Mouse (Mus musculus) midbrain, embryonic 10.5 days (tissue): ENCODE data around the gene Smarcd3. TPM values are rescaled to one million over a fixed set of nuclear protein-coding genes. Genes with fewer than 3 reads are reported as not detected.
A peak's percentile ranks its signal among the peaks of the same experiment; 100 is the strongest.

Experiments used
- DNase-seq: peaks from one replicate; pipeline ENCODE4 v3.0.0-alpha.2; 2017; ENCODE audit warnings: low spot score
- H3K27ac ChIP-seq: fragments of 300-500 bp; sonication (generic); replicated peaks from 2 replicates; pipeline ENCODE4 v1.5.1; 2016; ENCODE audit warnings: mild to moderate bottlenecking
- H3K27me3 ChIP-seq: fragments of 300-500 bp; sonication (generic); 2 replicates; pipeline ENCODE4 v1.6.1; 2016; ENCODE audit warnings: low read depth, mild to moderate bottlenecking; ENCODE audit not compliant: poor library complexity, severe bottlenecking
- H3K36me3 ChIP-seq: fragments of 300-500 bp; sonication (generic); 2 replicates; pipeline ENCODE4 v1.6.1; 2016; ENCODE audit warnings: mild to moderate bottlenecking, moderate library complexity
- H3K4me1 ChIP-seq: fragments of 300-500 bp; sonication (generic); 2 replicates; pipeline ENCODE4 v1.6.1; 2016
- H3K4me3 ChIP-seq: fragments of 300-500 bp; sonication (generic); 2 replicates; pipeline ENCODE4 v1.5.1; 2016; ENCODE audit warnings: mild to moderate bottlenecking, moderate library complexity
- H3K9me3 ChIP-seq: fragments of 300-500 bp; sonication (generic); replicated peaks from 2 replicates; pipeline ENCODE4 v1.6.1; 2016; ENCODE audit warnings: mild to moderate bottlenecking
- WGBS: fragments of 180-500 bp; shearing (Covaris S2); methylation state at CpG from one replicate; pipeline ENCODE4 v1.1.7; 2016; 5-methylcytosine and 5-hydroxymethylcytosine counted together
- polyA plus RNA-seq: library from polyadenylated mRNA; unstranded; fragments of >200 nt; fragmentation: Nextera tagmentation; extraction: Ambion mirVana; gene quantifications from 2 replicates; pipeline ENCODE4 v1.2.1, GENCODE M21; 2016

The Smarcd3 gene
- polyA plus RNA-seq, 1 experiment from 2014 or later, result 32.4 TPM

DNA sequence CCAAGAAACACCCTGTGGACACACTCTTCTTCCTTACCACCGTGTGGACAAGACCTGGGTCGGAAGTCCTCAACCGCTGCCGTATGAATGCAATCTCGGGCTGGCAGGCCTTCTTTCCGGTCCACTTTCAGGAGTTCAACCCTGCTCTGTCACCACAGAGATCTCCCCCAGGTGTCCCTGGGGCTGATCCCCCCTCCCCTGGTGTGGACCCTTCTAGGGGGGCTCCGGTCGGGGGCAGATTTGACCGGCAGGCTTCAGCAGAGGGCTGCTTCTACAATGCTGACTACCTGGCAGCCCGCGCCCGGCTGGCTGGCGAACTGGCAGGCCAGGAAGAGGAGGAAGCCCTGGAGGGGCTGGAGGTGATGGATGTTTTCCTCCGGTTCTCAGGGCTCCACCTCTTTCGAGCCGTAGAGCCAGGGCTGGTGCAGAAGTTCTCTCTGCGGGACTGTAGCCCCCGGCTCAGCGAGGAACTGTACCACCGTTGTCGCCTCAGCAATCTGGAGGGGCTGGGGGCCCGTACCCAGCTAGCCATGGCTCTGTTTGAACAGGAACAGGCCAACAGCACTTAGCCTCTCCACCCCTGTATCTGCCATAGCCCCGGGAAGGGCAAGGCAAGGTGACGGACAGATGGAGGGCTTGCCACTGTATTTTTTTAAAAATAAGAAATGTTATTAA is 32.3 kb downstream of the Smarcd3 start:
- H3K4me3 ChIP-seq, result peak overlapping the region; percentile 33
- peaks cover 76% of the 10 kb centered on the region for H3K4me1 ChIP-seq
- no peak for DNase-seq
- peak overlapping the region; percentile 14; the same call in 1 of the 2 replicates for H3K27ac ChIP-seq
- WGBS, result 58% methylated on average over 24 of the region's 24 CpGs
- H3K36me3 ChIP-seq, result peaks cover 70% of the 10 kb centered on the region
- H3K27me3 ChIP-seq, result peaks cover 42% of the 10 kb centered on the region
- no peaks in the 10 kb centered on the region for H3K9me3 ChIP-seq

DNA sequence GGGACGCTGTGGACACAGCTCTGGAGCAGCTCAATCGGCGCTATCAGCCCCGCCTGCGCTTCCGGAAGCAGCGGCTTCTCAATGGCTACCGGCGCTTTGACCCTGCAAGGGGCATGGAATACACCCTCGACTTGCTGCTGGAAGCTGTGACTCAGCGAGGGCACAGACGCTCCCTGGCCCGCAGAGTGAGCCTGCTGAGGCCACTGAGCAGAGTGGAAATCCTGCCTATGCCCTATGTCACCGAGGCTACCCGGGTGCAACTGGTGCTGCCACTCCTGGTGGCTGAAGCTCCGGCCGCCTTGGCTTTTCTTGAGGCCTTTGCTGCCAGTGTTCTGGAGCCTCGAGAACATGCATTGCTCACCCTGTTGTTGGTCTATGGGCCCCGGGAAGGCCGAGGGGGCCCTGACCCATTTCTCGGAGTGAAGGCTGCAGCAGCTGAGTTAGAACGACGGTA is 32.9 kb downstream of the Smarcd3 start:
- H3K27me3 ChIP-seq, result peaks cover 42% of the 10 kb centered on the region
- no peaks in the 10 kb centered on the region for H3K9me3 ChIP-seq
- WGBS, result 22% methylated on average over 23 of the region's 23 CpGs
- peaks cover 70% of the 10 kb centered on the region for H3K36me3 ChIP-seq
- peaks cover 72% of the 10 kb centered on the region for H3K4me1 ChIP-seq
- peak overlapping the region; percentile 33 for H3K4me3 ChIP-seq
- DNase-seq, result no peak
- H3K27ac ChIP-seq, result peak overlapping the region; percentile 3

GRCm38 (mm10) chr5:24589511-24590500 is 34.4 kb downstream of the Smarcd3 start:
- no peak for DNase-seq
- peaks cover 40% of the 10 kb centered on the region for H3K27me3 ChIP-seq
- H3K4me1 ChIP-seq, result peaks cover 64% of the 10 kb centered on the region
- H3K36me3 ChIP-seq, result peaks cover 63% of the 10 kb centered on the region
- H3K9me3 ChIP-seq, result no peaks in the 10 kb centered on the region
- no peak overlapping the region for H3K27ac ChIP-seq
- H3K4me3 ChIP-seq, result no peak overlapping the region
- WGBS, result 89% methylated on average over 20 of the region's 20 CpGs

DNA sequence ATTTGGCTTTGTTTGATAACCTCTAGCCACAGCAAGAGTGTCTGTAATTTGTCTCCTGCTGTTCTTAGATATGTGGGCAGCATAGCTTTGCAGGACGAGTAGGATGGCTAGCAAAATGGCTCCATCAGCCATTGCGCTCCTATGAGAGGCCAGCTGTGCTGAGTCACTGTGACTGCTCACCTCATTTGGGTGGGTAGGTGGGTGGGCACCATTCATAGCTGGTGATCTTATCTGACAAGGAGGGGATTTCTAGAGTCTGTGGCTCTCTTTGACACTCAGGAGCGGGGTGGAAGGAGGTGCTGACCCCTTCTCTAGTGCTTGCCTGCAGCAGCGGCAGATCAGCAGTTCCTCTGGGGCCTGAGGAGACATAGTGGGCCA is 37.0 kb downstream of the Smarcd3 start:
- no peak for DNase-seq
- 31% methylated on average over 4 of the region's 4 CpGs for WGBS
- H3K4me1 ChIP-seq, result peaks cover 48% of the 10 kb centered on the region

DNA sequence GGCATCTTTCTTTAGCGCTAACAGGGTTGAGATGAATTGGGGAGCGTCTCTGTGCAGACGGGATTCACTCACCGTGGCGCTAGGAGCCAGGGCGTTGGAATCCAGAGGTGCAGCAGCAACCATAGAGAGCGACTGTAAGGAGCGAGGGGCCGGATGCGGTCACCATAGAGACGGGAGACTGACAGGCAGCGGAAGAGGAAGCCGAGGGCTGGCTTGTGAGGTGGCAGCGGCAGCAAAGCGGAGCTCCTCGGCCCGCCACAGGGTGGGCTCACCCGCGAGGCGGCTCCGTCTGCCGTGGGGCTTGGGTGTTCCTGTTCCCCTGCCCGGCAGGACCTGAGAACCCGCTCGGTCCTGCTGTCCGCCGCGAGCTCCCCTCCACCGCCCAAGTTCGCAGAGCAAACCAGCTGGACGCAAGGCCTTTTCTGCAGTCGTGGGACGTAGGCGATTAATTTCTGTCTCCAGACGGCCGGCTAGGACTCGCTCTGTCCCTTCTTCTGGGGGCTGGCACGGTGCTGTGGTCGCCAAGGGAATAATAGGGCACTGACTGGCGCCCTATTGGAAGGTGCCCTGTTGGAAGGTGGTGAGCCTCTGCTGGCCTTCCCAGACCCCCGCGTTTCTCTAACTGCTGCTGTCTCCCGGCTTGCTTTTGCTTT is 37.5 kb downstream of the Smarcd3 start, which contains the start of gene Chpf2:
Gene Chpf2 (plus strand): TSS at position 195 of the 653 bp plus-strand sequence.
- H3K27ac ChIP-seq, result peak within 1 kb of the TSS; percentile 87

More for the DNA sequence above, 37.0 kb downstream of the Smarcd3 start:
- Histone ChIP-seq H3K27ac (peak overlapping the region; percentile 87), H3K4me3 (peak overlapping the region; percentile 94), H3K27me3 (peaks cover 16% of the 10 kb centered on the region), H3K36me3 (peaks cover 36% of the 10 kb centered on the region), H3K9me3 (no peaks in the 10 kb centered on the region)

GRCm38 (mm10) chr5:24586106-24586505 is 38.1 kb downstream of the Smarcd3 start:
- H3K9me3 ChIP-seq, result no peaks in the 10 kb centered on the region
- H3K4me1 ChIP-seq, result peaks cover 37% of the 10 kb centered on the region
- H3K4me3 ChIP-seq, result peak overlapping the region; percentile 94
- H3K27ac ChIP-seq, result peak overlapping the region; percentile 87
- peaks cover 26% of the 10 kb centered on the region for H3K36me3 ChIP-seq
- H3K27me3 ChIP-seq, result peaks cover 7% of the 10 kb centered on the region; the same call in 1 of the 2 replicates
- no peak for DNase-seq
- WGBS, result 13% methylated on average over 8 of the region's 8 CpGs

More for the DNA sequence above, 37.5 kb downstream of the Smarcd3 start, which contains the start of gene Chpf2:
- under 1% methylated on average over 43 of the region's 43 CpGs for WGBS
- H3K4me1 ChIP-seq, result peaks cover 42% of the 10 kb centered on the region
- H3K27me3 ChIP-seq, result peaks cover 11% of the 10 kb centered on the region; the same call in 1 of the 2 replicates
- peak within 1 kb of the TSS; percentile 94 for H3K4me3 ChIP-seq
- H3K9me3 ChIP-seq, result no peaks in the 10 kb centered on the region
- peaks cover 31% of the 10 kb centered on the region for H3K36me3 ChIP-seq
- peak; percentile 89 for DNase-seq

GRCm38 (mm10) chr5:24578109-24578963 is 45.9 kb downstream of the Smarcd3 start:
- H3K9me3 ChIP-seq, result no peaks in the 10 kb centered on the region
- peaks cover 27% of the 10 kb centered on the region for H3K36me3 ChIP-seq
- no peaks in the 10 kb centered on the region for H3K27me3 ChIP-seq
- DNase-seq, result no peak
- H3K27ac ChIP-seq, result peak overlapping the region; percentile 92
- peak overlapping the region; percentile 92 for H3K4me3 ChIP-seq
- peaks cover 22% of the 10 kb centered on the region for H3K4me1 ChIP-seq
- 65% methylated on average over 6 of the region's 6 CpGs for WGBS

GRCm38 (mm10) chr5:24577183-24577929 is 46.9 kb downstream of the Smarcd3 start, which contains the start of gene Abcf2:
Gene Abcf2 (minus strand): TSS chr5:24577467.
- DNase-seq, result peak; percentile 100
- Histone ChIP-seq H3K9me3 (no peaks in the 10 kb centered on the region), H3K36me3 (peaks cover 37% of the 10 kb centered on the region), H3K4me3 (peak within 1 kb of the TSS; percentile 92), H3K27me3 (no peaks in the 10 kb centered on the region), H3K27ac (peak within 1 kb of the TSS; percentile 92), H3K4me1 (peaks cover 22% of the 10 kb centered on the region)
- WGBS, result under 1% methylated on average over 48 of the region's 48 CpGs

DNA sequence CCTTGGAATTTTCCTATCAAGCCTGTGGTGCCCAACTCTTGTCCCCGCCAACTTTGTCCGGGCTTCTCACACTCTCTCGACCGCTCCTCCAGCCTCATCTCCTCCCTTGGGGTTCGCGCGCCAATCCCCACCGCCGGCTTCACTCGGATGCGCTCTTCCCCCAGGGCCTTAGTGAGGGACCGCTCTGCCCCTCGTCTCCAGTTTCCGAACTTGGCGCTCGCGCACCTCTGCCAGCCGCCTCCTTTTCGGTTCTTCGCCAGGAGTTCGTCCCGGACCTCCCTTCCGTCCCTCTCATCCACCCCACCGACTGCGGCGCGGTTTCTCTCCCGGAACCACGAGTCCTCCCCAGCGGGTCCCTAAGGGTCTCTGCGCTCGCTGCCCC is 47.4 kb downstream of the Smarcd3 start:
- Histone ChIP-seq H3K4me3 (peak overlapping the region; percentile 92), H3K27me3 (no peaks in the 10 kb centered on the region), H3K4me1 (peaks cover 22% of the 10 kb centered on the region), H3K36me3 (peaks cover 42% of the 10 kb centered on the region), H3K9me3 (no peaks in the 10 kb centered on the region), H3K27ac (peak overlapping the region; percentile 92)
- under 1% methylated on average over 32 of the region's 32 CpGs for WGBS
- DNase-seq, result no peak

DNA sequence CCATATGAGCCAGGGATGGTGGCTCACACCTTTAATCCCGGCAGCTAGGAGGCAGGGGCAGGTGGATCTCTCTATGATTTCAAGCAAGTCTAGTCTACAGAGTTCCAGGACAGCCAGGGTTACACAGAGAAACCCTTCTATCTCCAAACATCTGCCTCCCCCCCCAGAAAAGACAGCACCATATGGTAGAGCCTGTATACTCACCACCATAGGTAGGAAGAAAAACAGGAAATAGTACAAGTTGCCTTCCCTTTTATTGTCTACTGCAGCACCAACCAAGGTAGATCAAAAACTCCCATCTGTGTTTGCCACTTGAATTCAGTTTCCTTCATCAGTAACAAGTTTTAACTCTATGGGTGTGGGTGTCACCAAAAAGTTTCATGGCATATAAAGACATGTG is 48.3 kb downstream of the Smarcd3 start:
- Histone ChIP-seq H3K9me3 (no peaks in the 10 kb centered on the region), H3K4me3 (peak overlapping the region; percentile 92), H3K27ac (no peak overlapping the region), H3K36me3 (peaks cover 51% of the 10 kb centered on the region), H3K4me1 (peaks cover 22% of the 10 kb centered on the region), H3K27me3 (no peaks in the 10 kb centered on the region)
- WGBS, result 100% methylated on average over 1 of the region's 1 CpGs
- DNase-seq, result no peak

DNA sequence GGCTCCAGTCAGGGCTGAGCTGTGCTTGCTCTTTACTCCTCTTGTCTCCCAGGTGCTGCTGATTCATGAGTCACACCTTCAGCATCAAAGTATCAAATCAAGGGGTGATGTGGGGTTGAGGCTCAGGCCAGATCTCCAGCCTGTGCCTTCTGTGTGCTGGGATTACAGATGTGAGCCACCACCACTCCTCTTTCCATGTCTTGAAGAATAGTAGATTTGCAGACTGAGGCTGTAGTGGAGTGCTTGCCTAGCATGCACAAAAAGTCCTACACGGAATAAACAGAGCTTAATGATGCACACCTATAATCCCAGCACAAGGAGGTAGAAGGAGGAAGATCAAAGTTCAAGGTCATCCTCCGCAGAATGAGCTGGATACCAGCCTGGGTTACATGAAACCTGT is 67.5 kb downstream of the Smarcd3 start, which contains the start of gene 4931409K22Rik:
Gene 4931409K22Rik (minus strand): TSS at position 101 of the 400 bp plus-strand sequence.
- Histone ChIP-seq H3K9me3 (no peaks in the 10 kb centered on the region), H3K27me3 (peaks cover 6% of the 10 kb centered on the region; the same call in 1 of the 2 replicates), H3K4me1 (no peaks in the 10 kb centered on the region), H3K36me3 (no peaks in the 10 kb centered on the region), H3K4me3 (no peak within 1 kb of the TSS), H3K27ac (no peak within 1 kb of the TSS)
- no peak for DNase-seq
- 82% methylated on average over 2 of the region's 2 CpGs for WGBS
